23 mouse cellular contexts compared by ENCODE assay signal in the genomic region with DNA sequence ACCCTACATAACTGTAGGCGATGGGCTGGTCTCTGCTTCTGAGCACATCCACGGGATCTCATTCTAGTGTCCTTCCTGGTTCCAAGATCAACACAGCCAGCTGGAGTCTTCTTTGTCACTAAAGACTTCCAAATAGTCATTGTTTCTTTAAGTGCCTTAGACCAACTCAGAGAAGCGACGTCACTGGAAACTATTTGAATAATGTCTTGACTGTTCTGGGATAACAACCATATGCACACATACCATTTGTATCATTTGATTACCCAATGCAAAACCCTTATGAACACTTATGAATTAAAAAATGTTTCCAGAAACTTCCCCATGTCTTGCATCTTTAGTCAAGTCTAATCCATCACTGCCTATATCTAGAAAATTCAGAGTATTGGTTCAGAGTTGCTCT. TPM values are rescaled to one million over a fixed set of nuclear protein-coding genes. Genes with fewer than 3 reads are reported as not detected.
DNase-seq lines count a peak whose midpoint lies in the region; ATAC-seq and TF ChIP-seq lines count a peak whose summit lies in the region.
"Had no signal": no experiment of that assay in that cellular context is flagged by ENCODE, and none has a peak within 500 bp of the region (broad histone marks: within the 10 kb centered on the region; RNA-seq: fewer than 3 reads in every experiment).

No protein-coding gene starts in this region.

- no peak for TF ChIP-seq CTCF in kidney, postnatal 0 days (IDR thresholded peaks at IDR 0.05; ENCODE audit: low read depth)
- no peak for TF ChIP-seq CTCF in lung, postnatal 0 days (IDR thresholded peaks at IDR 0.05)

- H3K4me2 ChIP-seq in kidney, postnatal 0 days (ENCODE audit: low read length): no peak overlapping the region
- no peak overlapping the region for H3K4me2 ChIP-seq in lung, postnatal 0 days (replicated peaks; ENCODE audit: low read depth, low read length)
- H3K4me2 ChIP-seq: embryonic facial prominence, embryonic 13.5 days; embryonic facial prominence, embryonic 15.5 days; forebrain, embryonic 13.5 days had no signal

- peak; percentile 67 for DNase-seq in heart, adult 11 months
- DNase-seq in heart, postnatal 10 days: no peak
- peak; percentile 73 for DNase-seq in kidney, postnatal 0 days (ENCODE audit: low spot score)
- DNase-seq in kidney, adult 11 months: no peak
- peak; percentile 91 for DNase-seq in lung, postnatal 0 days (ENCODE audit: low spot score)
- no peak for DNase-seq in lung, postnatal 36 days
- DNase-seq: adrenal gland, adult 2 months; adrenal gland, postnatal 10 days; adrenal gland, postnatal 25 days; cerebellum, adult 11 months; cerebellum, adult 18-20 months; cerebellum, adult 8-10 months; cerebellum, adult 9-11 months; cerebellum, postnatal 14 days; cerebellum, postnatal 36 days; embryo, embryonic 11 days had no signal

- intact Hi-C loops in heart, postnatal 10 days (cut with DNase I): no loop called here

- 80% methylated on average over 4 of the region's 4 CpGs for WGBS in kidney, postnatal 0 days
- WGBS in lung, postnatal 0 days: 44% methylated on average over 4 of the region's 4 CpGs

- no peak for ATAC-seq in kidney, postnatal 0 days (replicated peaks; ENCODE audit: low FRiP score, low read depth)
- ATAC-seq in lung, postnatal 0 days: peak; percentile 25
- ATAC-seq: forebrain, embryonic 13.5 days; forebrain, embryonic 16.5 days had no signal

- H3K9ac ChIP-seq in kidney, postnatal 0 days (ENCODE audit: low read depth, low read length): no peak overlapping the region
- no peak overlapping the region for H3K9ac ChIP-seq in lung, postnatal 0 days (replicated peaks; ENCODE audit: low read depth)
- H3K9ac ChIP-seq: embryonic facial prominence, embryonic 13.5 days; embryonic facial prominence, embryonic 15.5 days; forebrain, embryonic 13.5 days had no signal

- no peaks in the 10 kb centered on the region for H3K9me3 ChIP-seq in kidney, postnatal 0 days (replicated peaks; ENCODE audit: low read length)
- no peaks in the 10 kb centered on the region for H3K9me3 ChIP-seq in lung, postnatal 0 days (ENCODE audit: low read length)
- H3K9me3 ChIP-seq: embryonic facial prominence, embryonic 13.5 days; embryonic facial prominence, embryonic 15.5 days; forebrain, embryonic 10.5 days; forebrain, embryonic 13.5 days had no signal

- H3K4me1 ChIP-seq in kidney, postnatal 0 days (replicated peaks; ENCODE audit: insufficient read depth, low read length): peaks cover 10% of the 10 kb centered on the region; the same call in 1 of the 2 replicates
- H3K4me1 ChIP-seq in lung, postnatal 0 days (ENCODE audit: insufficient read depth, low read depth, low read length): peaks cover 19% of the 10 kb centered on the region

- no peak overlapping the region for H3K4me3 ChIP-seq in kidney, postnatal 0 days (replicated peaks; ENCODE audit: low read depth, low read length)
- H3K4me3 ChIP-seq in lung, postnatal 0 days (ENCODE audit: low read depth, low read length): no peak overlapping the region
- H3K4me3 ChIP-seq: embryonic facial prominence, embryonic 13.5 days; embryonic facial prominence, embryonic 15.5 days; erythroblast, embryonic 14.5 days; forebrain, embryonic 10.5 days; forebrain, embryonic 13.5 days had no signal

- peak; percentile 63 for TF ChIP-seq EP300 in lung, postnatal 0 days (IDR thresholded peaks at IDR 0.05)

- H3K36me3 ChIP-seq in kidney, postnatal 0 days (ENCODE audit: insufficient read depth, low read length): no peaks in the 10 kb centered on the region
- H3K36me3 ChIP-seq in lung, postnatal 0 days (ENCODE audit: insufficient read depth, low read length): no peaks in the 10 kb centered on the region
- H3K36me3 ChIP-seq: embryonic facial prominence, embryonic 15.5 days had no signal

- no peak overlapping the region for H3K27ac ChIP-seq in kidney, postnatal 0 days
- H3K27ac ChIP-seq in lung, postnatal 0 days (ENCODE audit: low read length): no peak overlapping the region
- H3K27ac ChIP-seq: embryonic facial prominence, embryonic 13.5 days; embryonic facial prominence, embryonic 15.5 days; forebrain, embryonic 10.5 days; forebrain, embryonic 13.5 days had no signal

- H3K27me3 ChIP-seq in kidney, postnatal 0 days (ENCODE audit: insufficient read depth, low read length): no peaks in the 10 kb centered on the region
- H3K27me3 ChIP-seq in lung, postnatal 0 days (replicated peaks; ENCODE audit: insufficient read depth, low read length): no peaks in the 10 kb centered on the region
- H3K27me3 ChIP-seq: embryonic facial prominence, embryonic 13.5 days; embryonic facial prominence, embryonic 15.5 days; forebrain, embryonic 13.5 days had no signal

RNA-seq across cellular contexts. Expression of a gene that starts 37.5 kb away (rescaled TPM):
- total RNA-seq in heart, postnatal 10 days (2021): 100 to 1,000 TPM; 231 to 247 TPM
- 360 and 361 TPM in 2 replicates for polyA plus RNA-seq in kidney, postnatal 0 days (2015; fragmentation: Nextera tagmentation; extraction: Ambion mirVana)
- polyA plus RNA-seq in lung, postnatal 0 days (2015; fragmentation: Nextera tagmentation; extraction: Ambion mirVana): 425 and 457 TPM in 2 replicates
- total RNA-seq: MEL had no signal

Comparison
In these comparisons a context has a peak if more than half of its experiments do, and no peak if none do; other contexts are left out.
1. DNase-seq: peak in heart, adult 11 months (single experiment), kidney, postnatal 0 days (single experiment) and lung, postnatal 0 days (single experiment); none in heart, postnatal 10 days (0 of 2), kidney, adult 11 months (single experiment) and lung, postnatal 36 days (single experiment).